Mouse (Mus musculus): ENCODE measurements around the gene Cxcr4.

Gene Cxcr4

DNA sequence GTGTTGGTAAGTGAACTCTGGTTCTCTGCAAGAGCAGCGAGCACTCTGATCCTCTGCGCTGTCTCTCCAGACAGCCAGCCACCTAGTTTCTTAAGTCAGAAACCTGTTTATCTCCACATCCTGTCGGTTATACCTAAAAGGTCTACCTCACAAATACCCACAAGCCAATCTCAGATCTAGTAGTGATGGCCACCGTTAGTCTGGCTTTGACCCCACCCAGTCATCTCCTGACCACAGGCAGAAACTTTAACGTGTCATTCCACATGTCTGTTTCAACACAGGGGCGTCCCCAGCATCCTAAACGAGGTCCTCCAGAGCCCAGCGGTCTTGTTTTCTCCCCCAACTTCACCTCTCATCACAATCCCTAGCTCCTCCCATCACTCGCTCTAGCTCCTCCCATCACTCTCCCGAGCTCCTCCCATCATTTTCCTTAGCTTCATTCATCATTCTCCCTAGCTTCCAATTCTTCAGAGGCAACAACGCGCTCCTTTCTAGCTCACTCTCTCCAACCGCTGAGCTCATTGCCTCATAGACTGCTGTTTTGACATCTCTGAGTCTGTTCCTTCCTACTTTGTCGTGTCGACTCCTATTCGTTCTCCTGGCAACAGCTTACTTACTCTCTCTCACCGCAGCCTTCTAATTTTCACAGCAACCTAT is 22.0 kb downstream of the Cxcr4 start:
- DNase-seq (ENCODE audit: low spot score): no peak

DNA sequence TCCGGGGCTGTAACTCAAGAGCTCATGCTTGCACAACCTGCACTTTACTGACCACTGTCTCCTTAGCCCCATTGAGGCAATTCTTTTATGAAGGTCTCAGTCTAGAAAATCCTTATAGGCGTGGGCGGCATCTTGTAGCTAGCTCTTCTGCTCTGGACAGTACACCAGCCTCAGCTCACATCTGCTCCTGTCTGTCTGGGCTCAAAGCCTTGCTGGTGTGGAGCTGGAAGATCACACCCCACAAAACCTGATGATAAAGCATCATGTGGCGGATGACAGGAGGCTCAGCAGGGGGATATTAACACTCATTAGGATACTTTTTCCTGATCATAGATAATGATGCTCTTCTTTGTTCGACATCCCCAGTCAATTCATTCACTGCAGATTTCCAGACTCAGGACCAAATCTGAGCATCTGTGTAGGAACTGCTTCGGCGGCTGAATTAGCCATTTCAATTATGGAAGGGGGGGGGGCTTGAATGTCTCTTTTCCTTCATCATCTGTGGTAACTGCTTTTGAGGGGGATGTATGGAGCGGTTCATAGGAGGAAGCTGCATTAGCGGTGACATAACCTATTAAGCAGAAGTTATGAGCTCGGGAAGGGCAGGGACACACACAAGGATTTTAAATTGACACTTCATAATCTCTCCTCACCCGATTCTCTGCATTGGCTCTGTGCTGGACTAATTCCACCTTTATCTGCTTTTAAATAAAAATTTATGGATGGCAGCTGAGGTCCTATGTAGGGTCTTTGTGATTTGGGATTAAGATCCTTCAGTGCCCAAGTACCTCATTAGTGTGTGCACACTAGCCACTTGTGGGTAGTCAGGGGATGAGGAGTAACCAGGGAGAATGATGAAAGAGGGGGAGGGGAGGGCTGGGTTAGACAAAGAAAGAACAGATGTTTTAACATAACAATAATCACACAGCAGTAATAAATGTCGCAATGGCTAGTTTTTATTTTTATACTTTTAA is 24.6 kb downstream of the Cxcr4 start:
- DNase-seq (ENCODE audit: low spot score): no peak

- no peak for DNase-seq (ENCODE audit: low spot score)
These were observed 28.2 kb downstream of the Cxcr4 start for GRCm38 (mm10) chr1:128563905-128564304.

DNA sequence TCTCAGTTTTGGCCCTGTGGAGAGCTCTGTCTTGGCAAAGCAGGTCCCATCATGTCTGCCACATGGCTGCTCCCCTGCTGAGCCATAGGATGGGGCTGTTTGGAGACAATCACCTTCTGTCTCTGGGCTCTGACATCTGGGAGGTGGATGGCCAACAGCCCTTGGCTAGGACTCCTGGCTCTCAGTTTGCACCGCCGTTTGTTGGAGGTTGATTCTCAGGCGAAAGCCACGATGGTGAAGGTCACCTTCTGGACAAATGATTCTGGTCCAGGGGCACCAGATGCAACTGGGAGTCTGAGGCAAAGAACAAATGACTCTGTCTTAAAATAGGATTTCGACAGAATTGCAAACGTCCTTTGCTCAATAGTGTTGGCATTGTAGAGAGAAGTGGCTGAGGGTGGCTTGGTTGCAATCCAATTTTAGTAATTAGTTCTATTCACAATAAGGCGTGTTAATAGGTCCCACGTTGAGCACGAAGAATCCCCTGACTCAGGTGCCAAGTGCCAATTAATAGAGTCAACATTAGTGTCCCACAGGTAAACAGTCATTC is 30.7 kb downstream of the Cxcr4 start:
- no peak for DNase-seq (ENCODE audit: low spot score)

- no peak for DNase-seq (ENCODE audit: low spot score)
These were observed 31.4 kb downstream of the Cxcr4 start for GRCm38 (mm10) chr1:128560452-128561324.

- DNase-seq (ENCODE audit: low spot score): no peak
These were observed 34.1 kb downstream of the Cxcr4 start for GRCm38 (mm10) chr1:128557953-128558352.

GRCm38 (mm10) chr1:128552545-128552944 is 39.5 kb downstream of the Cxcr4 start:
- DNase-seq (ENCODE audit: low spot score): no peak

DNA sequence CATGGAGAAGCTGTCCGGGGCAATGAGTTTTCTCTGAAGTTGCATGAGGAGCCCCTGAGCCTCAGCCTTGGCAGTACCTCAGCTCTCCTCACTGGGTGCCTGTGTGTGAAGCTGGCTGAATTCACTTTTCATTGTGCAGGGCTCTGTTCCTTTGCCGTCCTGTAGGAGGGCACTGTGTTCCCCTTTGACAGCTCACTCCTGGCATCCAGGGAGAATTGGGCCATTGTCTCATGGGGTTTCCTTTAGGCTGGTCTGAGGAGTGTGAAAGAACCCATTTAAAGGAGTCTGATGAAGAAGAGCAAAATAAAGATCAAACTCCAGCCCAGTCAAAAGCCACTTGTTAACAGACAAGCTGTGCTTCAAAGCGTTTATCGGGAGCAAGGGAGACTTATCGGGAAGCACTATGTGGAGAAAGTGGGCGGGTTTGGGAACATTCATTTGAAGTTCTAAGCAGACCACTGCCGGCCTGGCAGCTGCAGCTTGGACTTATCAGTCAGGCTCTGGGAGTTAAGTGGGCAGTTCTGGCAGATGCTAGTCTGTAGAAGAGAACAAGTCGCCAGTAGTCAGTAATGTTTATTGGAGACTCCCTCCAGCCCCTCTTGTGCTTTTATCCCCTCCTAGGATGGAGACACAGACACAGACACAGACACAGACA is 40.2 kb downstream of the Cxcr4 start:
- DNase-seq (ENCODE audit: low spot score): peak; percentile 12

- DNase-seq (ENCODE audit: low spot score): no peak
These were observed 42.7 kb downstream of the Cxcr4 start for GRCm38 (mm10) chr1:128549442-128549841.

DNA sequence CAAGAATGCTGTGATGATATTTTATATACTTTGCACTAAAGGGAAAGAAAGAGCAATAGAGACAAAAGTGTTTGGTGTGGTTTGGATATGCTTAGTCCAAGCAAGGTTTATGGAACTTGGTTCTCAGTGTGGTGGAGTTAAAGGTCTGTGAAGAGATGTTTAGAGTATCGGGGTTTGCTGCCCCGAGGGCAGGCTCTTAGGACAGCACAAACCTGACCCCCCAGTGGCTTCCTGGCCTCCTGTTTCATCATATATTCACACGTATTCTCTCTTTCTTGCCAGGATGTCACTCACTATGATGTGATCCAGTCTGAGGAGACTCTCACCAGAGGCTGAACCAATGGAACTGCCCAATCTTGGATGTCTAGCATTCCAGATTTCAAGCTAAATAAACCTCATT is 43.1 kb downstream of the Cxcr4 start:
- no peak for DNase-seq (ENCODE audit: low spot score)

- DNase-seq (ENCODE audit: low spot score): no peak
These were observed 43.7 kb downstream of the Cxcr4 start for GRCm38 (mm10) chr1:128548220-128548998.

- DNase-seq (ENCODE audit: low spot score): no peak
These were observed 46.4 kb downstream of the Cxcr4 start for GRCm38 (mm10) chr1:128545672-128546071.

GRCm38 (mm10) chr1:128543137-128543536 is 49.0 kb downstream of the Cxcr4 start:
- DNase-seq (ENCODE audit: low spot score): no peak

GRCm38 (mm10) chr1:128542555-128542954 is 49.5 kb downstream of the Cxcr4 start:
- no peak for DNase-seq (ENCODE audit: low spot score)

GRCm38 (mm10) chr1:128540213-128540612 is 51.9 kb downstream of the Cxcr4 start:
- no peak for DNase-seq (ENCODE audit: low spot score)

- no peak for DNase-seq (ENCODE audit: low spot score)
These were observed 52.5 kb downstream of the Cxcr4 start for GRCm38 (mm10) chr1:128539555-128539954.

Data from ovary, postnatal 36 days (tissue).